Mouse (Mus musculus) midbrain, embryonic 14.5 days (tissue): ENCODE data around the gene Ptma. TPM values are rescaled to one million over a fixed set of nuclear protein-coding genes. Genes with fewer than 3 reads are reported as not detected.
A peak's percentile ranks its signal among the peaks of the same experiment; 100 is the strongest.

Source experiments
- ATAC-seq: fragments of 200-750 bp; cut with Nextera tagmentation; 2 replicates; pipeline ENCODE4 v1.8.0; 2017; ENCODE audit warnings: moderate number of reproducible peaks, moderate library complexity; ENCODE audit not compliant: low FRiP score, low TSS enrichment
- DNase-seq: peaks from one replicate; pipeline ENCODE4 v3.0.0-alpha.2; 2015
- H3K27ac ChIP-seq: fragments of 300-500 bp; sonication (generic); replicated peaks from 2 replicates; pipeline ENCODE4 v1.5.1; 2014; ENCODE audit warnings: mild to moderate bottlenecking, low read depth, low read length, moderate library complexity
- H3K27me3 ChIP-seq: fragments of 300-500 bp; sonication (generic); 2 replicates; pipeline ENCODE4 v1.6.1; 2014; ENCODE audit warnings: low read length, control low read depth, mixed read lengths; ENCODE audit not compliant: control insufficient read depth, insufficient read depth
- H3K36me3 ChIP-seq: fragments of 300-500 bp; sonication (generic); 2 replicates; pipeline ENCODE4 v1.6.1; 2014; ENCODE audit warnings: low read length, control low read depth; ENCODE audit not compliant: control insufficient read depth, insufficient read depth
- H3K4me1 ChIP-seq: fragments of 300-500 bp; sonication (generic); 2 replicates; pipeline ENCODE4 v1.6.1; 2014; ENCODE audit warnings: mild to moderate bottlenecking, antibody characterized with exemption, low read length, control low read depth; ENCODE audit not compliant: control insufficient read depth, insufficient read depth
- H3K4me2 ChIP-seq: fragments of 300-500 bp; sonication (generic); 2 replicates; pipeline ENCODE4 v1.6.1; 2014; ENCODE audit warnings: mild to moderate bottlenecking, low read length, moderate library complexity
- H3K4me3 ChIP-seq: fragments of 300-500 bp; sonication (generic); replicated peaks from 2 replicates; pipeline ENCODE4 v1.5.1; 2014; ENCODE audit warnings: low read depth, low read length
- H3K9ac ChIP-seq: fragments of 300-500 bp; sonication (generic); replicated peaks from 2 replicates; pipeline ENCODE4 v1.6.1; 2014; ENCODE audit warnings: mild to moderate bottlenecking, low read length, moderate library complexity
- H3K9me3 ChIP-seq: fragments of 300-500 bp; sonication (generic); 2 replicates; pipeline ENCODE4 v1.6.1; 2016; ENCODE audit warnings: low read length, control low read depth, mixed read lengths; ENCODE audit not compliant: control insufficient read depth
- WGBS: fragments of 180-500 bp; shearing (Covaris S2); extraction: QIAGEN DNeasy Blood & Tissue Kit; methylation state at CpG from one replicate; pipeline ENCODE4 v1.1.7; 2014; 5-methylcytosine and 5-hydroxymethylcytosine counted together
- polyA plus RNA-seq: library from polyadenylated mRNA; unstranded; fragments of >200 nt; fragmentation: Nextera tagmentation; extraction: Ambion mirVana; gene quantifications from 2 replicates; pipeline ENCODE4 v1.2.1, GENCODE M21; 2014

Gene Ptma
- polyA plus RNA-seq = 2,168 and 2,208 TPM in 2 replicates

DNA sequence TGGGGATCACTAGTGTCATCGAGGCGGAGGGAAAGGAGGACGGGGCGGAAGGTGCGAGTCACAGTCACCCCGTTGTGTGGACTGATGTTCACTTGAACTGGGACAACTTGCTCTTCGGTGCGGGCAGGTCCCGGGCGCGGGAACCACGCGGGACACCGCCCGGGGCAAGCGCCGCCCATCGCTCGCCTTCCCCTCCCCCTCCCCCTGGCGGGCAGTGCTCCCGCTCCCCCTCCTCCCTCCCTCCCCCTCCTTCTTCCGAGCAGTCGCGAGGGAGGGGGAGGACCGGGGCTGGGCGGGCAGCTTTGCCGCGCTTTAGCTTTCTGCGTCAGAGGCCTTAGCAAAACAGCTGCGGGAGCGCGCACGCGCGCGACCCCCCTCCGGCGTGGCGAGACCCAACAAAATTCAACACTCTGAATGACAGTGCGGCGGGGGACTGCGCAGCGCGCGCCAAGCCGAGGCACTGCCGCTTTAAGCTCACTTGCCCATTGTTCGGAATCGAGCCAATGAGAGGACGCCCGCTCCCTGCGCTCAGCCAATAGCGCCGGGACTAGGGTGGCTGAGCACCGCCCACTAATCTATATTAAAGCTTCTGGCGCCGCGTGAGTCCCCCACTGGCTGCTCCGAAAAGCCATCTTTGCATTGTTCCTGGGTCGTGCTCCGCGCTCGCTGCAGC is at the start of gene Ptma:
Gene Ptma, plus strand, starts transcription at position 611 of the 673 bp plus-strand sequence.
- H3K27ac ChIP-seq = peak within 1 kb of the TSS; percentile 100
- no peaks in the 10 kb centered on the region for H3K9me3 ChIP-seq
- H3K4me1 ChIP-seq = peaks cover 27% of the 10 kb centered on the region
- H3K36me3 ChIP-seq = peaks cover 20% of the 10 kb centered on the region
- DNase-seq = peak; percentile 100
- H3K9ac ChIP-seq = peak within 1 kb of the TSS; percentile 100
- ATAC-seq = peak; percentile 93
- H3K4me3 ChIP-seq = peak within 1 kb of the TSS; percentile 100
- H3K4me2 ChIP-seq = peak within 1 kb of the TSS; percentile 96
- WGBS = 1% methylated on average over 57 of the region's 63 CpGs
- H3K27me3 ChIP-seq = no peaks in the 10 kb centered on the region

DNA sequence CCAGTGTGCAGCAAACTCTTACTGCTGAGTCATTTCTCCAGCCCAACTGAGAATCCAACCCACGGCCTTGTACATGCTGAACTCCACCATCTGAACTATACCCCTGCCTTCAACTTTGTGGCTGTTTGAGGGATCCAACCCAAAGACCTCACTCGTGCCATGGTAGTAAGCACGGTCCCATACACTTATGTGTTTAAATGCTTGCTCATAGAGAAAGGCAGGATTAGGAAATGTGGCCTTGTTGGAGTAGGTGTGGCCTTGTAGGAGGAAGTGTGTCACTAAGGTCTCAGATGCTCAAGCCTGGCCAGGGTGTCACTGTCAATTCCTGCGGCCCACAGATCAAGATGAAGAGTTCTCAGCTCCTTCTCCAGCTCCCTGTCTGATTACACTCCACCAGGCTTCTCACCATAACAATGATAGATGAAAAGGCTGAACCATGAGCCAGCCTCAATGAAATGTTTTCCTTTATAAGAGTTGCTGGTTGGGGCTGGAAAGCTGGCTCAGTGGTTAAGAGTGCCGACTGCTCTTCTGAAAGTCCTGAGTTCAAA is 48.7 kb upstream of the Ptma start:
- Histone ChIP-seq H3K27ac (no peak overlapping the region), H3K9me3 (no peaks in the 10 kb centered on the region), H3K9ac (no peak overlapping the region), H3K4me2 (no peak overlapping the region), H3K4me3 (no peak overlapping the region), H3K4me1 (no peaks in the 10 kb centered on the region), H3K36me3 (no peaks in the 10 kb centered on the region), H3K27me3 (no peaks in the 10 kb centered on the region)
- ATAC-seq (no peak), DNase-seq (no peak)
- WGBS = 94% methylated on average over 5 of the region's 5 CpGs

DNA sequence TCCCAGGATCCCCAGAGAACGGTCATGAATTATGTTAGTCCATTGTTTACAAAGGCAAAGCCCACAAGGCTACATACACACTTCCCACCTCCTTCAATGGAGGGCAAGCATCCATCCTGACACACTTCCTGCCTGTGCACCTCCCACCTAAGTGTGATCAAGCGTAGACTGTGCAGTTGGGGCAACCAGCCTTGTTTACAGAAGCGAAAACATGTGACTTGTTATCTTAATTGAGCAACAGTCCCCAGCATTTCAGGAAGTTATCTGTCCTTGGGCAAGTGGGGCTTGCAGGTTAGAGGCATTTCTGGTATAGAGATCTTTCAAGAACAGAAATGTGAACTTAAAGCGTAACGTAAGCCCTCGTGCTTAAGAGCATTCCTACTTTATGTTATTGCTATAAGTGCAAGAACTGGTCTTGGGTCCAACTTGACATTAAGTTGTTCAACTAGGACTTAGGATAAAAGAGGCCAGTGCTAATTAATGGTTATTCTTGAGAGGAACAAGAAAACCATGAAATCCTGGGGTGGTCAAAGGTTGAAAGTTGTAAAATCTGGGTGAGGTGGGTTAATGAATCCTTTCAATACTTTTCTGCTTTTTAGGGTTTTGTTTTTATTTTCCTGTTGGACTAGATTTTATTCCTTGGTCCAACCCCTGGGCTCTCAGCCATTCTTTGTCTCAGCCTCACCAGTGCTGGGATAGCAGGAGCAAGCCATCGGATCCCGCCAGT is 47.3 kb upstream of the Ptma start:
- Histone ChIP-seq H3K9ac (no peak overlapping the region), H3K4me3 (no peak overlapping the region), H3K27ac (no peak overlapping the region), H3K4me2 (no peak overlapping the region), H3K4me1 (no peaks in the 10 kb centered on the region), H3K9me3 (no peaks in the 10 kb centered on the region), H3K27me3 (no peaks in the 10 kb centered on the region), H3K36me3 (no peaks in the 10 kb centered on the region)
- WGBS = 90% methylated on average over 8 of the region's 8 CpGs
- DNase-seq (no peak), ATAC-seq (no peak)

DNA sequence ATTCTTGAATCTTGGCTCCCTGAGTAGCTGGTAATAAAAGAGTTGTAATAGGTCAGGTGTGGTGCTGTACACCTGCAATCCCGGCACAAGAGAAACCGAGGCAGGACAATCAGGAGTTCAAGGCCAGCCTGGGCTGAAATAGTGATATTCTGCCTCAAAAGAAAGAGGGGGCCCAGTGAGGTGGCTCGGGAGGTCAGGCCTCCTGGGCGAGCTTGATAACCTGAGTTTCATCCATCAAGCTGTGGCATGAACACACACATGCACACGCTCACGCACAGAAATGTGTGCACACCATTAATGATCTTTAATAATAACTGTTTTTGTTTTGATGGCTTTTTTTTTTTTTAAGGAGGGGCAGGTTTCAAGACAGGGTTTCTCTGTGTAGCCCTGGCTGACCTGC is 46.2 kb upstream of the Ptma start:
- 92% methylated on average over 6 of the region's 6 CpGs for WGBS

DNA sequence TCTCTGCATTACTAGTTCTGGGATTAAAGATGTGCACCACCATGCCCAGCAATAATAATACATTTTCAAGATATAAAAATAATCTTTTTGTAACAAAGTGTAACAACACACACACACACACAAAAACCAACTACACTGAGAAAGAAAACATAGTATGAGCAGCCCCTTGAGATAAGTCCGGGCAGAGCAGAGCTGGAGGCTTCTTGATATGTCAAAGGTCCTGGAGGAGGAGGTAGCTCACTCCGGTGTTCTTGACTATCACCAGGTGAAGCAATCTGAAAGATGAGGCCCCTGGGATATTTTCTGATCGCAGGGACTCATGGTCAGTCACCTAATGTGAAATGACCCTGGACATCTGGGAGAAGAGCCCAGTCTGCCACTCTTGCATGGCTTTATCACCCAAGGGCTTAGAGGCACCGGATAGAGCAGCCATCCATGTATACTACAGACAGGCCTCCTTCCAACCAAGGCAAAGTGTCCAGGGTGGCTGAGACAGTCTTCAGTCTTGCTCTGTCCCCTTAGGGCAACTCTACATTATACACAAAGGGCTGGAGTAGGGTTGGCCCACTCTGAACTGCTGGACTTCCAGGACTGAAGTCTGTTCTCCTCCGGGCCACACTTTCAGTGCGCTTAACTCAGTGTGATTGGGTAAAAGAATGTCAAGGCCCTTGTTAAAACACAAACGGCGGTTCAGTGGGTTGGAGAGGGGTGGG is 45.6 kb upstream of the Ptma start:
- H3K9me3 ChIP-seq = no peaks in the 10 kb centered on the region
- WGBS = 88% methylated on average over 8 of the region's 8 CpGs
- no peaks in the 10 kb centered on the region for H3K4me1 ChIP-seq
- DNase-seq (no peak), ATAC-seq (no peak)
- H3K36me3 ChIP-seq = no peaks in the 10 kb centered on the region
- no peak overlapping the region for H3K4me3 ChIP-seq
- H3K27me3 ChIP-seq = no peaks in the 10 kb centered on the region
- no peak overlapping the region for H3K9ac ChIP-seq
- no peak overlapping the region for H3K4me2 ChIP-seq
- no peak overlapping the region for H3K27ac ChIP-seq

More for the DNA sequence above, 46.2 kb upstream of the Ptma start:
- Histone ChIP-seq H3K27ac (no peak overlapping the region), H3K27me3 (no peaks in the 10 kb centered on the region), H3K4me3 (no peak overlapping the region), H3K4me2 (no peak overlapping the region), H3K4me1 (no peaks in the 10 kb centered on the region), H3K9ac (no peak overlapping the region), H3K9me3 (no peaks in the 10 kb centered on the region), H3K36me3 (no peaks in the 10 kb centered on the region)
- DNase-seq (no peak), ATAC-seq (no peak)

DNA sequence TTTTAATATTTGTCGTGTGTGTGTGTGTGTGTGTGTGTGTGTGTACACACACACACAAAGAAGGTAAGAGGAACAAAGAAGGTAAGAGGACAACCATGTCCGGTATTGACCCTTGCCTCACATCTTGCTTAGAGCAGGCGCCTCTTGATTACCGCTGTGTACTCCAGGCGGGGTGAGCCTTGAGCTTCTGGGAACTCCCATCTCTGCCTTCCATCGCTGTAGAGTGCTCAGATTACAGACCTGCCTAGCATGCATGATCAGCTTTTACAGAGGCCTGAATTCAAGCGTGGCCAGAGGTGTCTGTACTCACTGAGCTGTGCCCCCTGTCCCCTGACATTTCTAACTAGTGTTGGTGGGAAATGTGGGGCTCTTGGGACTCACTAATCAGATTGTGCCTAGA is 45.1 kb upstream of the Ptma start:
- Histone ChIP-seq H3K9ac (no peak overlapping the region), H3K4me1 (no peaks in the 10 kb centered on the region), H3K4me2 (no peak overlapping the region), H3K27ac (no peak overlapping the region), H3K36me3 (no peaks in the 10 kb centered on the region), H3K9me3 (no peaks in the 10 kb centered on the region), H3K27me3 (no peaks in the 10 kb centered on the region), H3K4me3 (no peak overlapping the region)
- ATAC-seq (no peak), DNase-seq (no peak)
- WGBS = 55% methylated on average over 7 of the region's 7 CpGs

DNA sequence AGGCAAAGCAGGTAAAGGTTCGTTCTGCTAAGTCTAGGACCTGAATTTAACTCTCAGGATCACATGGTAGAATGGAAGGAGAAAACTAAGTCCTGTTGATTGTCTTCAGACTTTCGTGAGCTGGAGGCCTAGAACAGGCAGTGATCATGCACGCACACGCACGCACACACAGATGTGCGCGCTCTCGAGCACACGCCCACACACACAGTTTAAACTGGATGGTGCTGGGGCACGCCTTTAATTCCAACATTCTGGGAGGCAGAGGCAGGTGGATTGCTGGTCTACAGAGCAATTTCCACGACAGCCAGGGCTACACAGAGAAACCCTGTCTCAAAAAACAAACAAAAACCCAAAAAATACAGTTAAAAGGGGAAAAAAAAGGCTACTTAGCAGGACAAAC is 44.2 kb upstream of the Ptma start:
- Histone ChIP-seq H3K36me3 (no peaks in the 10 kb centered on the region), H3K9me3 (no peaks in the 10 kb centered on the region), H3K9ac (no peak overlapping the region), H3K4me2 (no peak overlapping the region), H3K27ac (no peak overlapping the region), H3K27me3 (no peaks in the 10 kb centered on the region), H3K4me3 (no peak overlapping the region), H3K4me1 (no peaks in the 10 kb centered on the region)
- no peak for ATAC-seq
- 83% methylated on average over 11 of the region's 11 CpGs for WGBS
- no peak for DNase-seq

DNA sequence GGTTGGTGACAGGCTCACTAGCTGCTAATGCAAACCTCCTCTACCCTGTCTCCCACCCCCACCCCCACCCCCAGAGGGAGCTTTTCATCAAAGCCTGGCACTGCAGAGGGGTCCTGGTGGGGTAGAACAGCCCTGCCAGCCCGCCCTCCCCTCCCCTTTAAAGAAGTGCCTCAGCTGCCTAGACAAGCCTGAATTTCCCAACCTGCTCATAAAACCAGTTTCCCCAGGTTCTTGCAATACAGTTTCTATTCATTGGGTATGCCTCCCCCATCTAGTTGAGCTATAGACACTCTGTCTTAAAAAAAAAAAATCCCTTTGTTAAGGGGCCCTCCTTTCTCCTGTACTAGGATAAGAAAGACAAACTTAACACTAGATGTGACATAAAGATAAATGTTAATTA is 43.8 kb upstream of the Ptma start:
- H3K9me3 ChIP-seq = no peaks in the 10 kb centered on the region
- DNase-seq = no peak
- H3K27ac ChIP-seq = no peak overlapping the region
- H3K4me2 ChIP-seq = no peak overlapping the region
- H3K4me3 ChIP-seq = no peak overlapping the region
- no peak for ATAC-seq
- no peak overlapping the region for H3K9ac ChIP-seq
- no peaks in the 10 kb centered on the region for H3K36me3 ChIP-seq
- no peaks in the 10 kb centered on the region for H3K27me3 ChIP-seq
- 8% methylated on average over 1 of the region's 1 CpGs for WGBS
- H3K4me1 ChIP-seq = no peaks in the 10 kb centered on the region
